Mouse (Mus musculus) small intestine, adult 2 months (tissue): ENCODE measurements around the gene Efcab5. TPM values are rescaled to one million over a fixed set of nuclear protein-coding genes. Genes with fewer than 3 reads are reported as not detected.
A peak's percentile ranks its signal among the peaks of the same experiment; 100 is the strongest.
"Not testable (repeated sequence)": the region's sequence is repeated elsewhere in the genome, so short reads cannot be mapped to it uniquely, and the experiment has no call there.

Experiments
- H3K27ac ChIP-seq: fragments of 200-500 bp; 2 replicates; pipeline ENCODE4 v1.5.1; 2012; ENCODE audit warnings: low read depth, low read length, control low read depth, inconsistent platforms; ENCODE audit not compliant: insufficient read depth
- H3K27me3 ChIP-seq: fragments of 200-500 bp; 2 replicates; pipeline ENCODE4 v1.6.1; 2012; ENCODE audit warnings: mild to moderate bottlenecking, moderate library complexity, low read length, inconsistent platforms; ENCODE audit not compliant: control insufficient read depth, insufficient read depth
- H3K36me3 ChIP-seq: fragments of 200-500 bp; 2 replicates; pipeline ENCODE4 v1.6.1; 2012; ENCODE audit warnings: mild to moderate bottlenecking, low read length, control low read depth, inconsistent platforms; ENCODE audit not compliant: control insufficient read depth, insufficient read depth
- H3K4me1 ChIP-seq: fragments of 200-500 bp; 2 replicates; pipeline ENCODE4 v1.6.1; 2012; ENCODE audit warnings: low read length, inconsistent platforms, mixed read lengths; ENCODE audit not compliant: control insufficient read depth, insufficient read depth, insufficient read length
- H3K4me3 ChIP-seq: fragments of 200-500 bp; 2 replicates; pipeline ENCODE4 v1.5.1; 2012; ENCODE audit warnings: low read depth, mild to moderate bottlenecking, control low read depth, inconsistent platforms, low read length, moderate library complexity
- CTCF ChIP-seq: fragments of 200-500 bp; IDR thresholded peaks from 2 replicates; pipeline ENCODE4 v1.5.1; 2012; ENCODE audit warnings: low read depth, mild to moderate bottlenecking, control low read depth, inconsistent platforms, low read length, moderate library complexity, mixed read lengths; ENCODE audit not compliant: insufficient replicate concordance, insufficient read length; ENCODE audit errors: extremely low read depth
- POLR2A ChIP-seq: fragments of 200-500 bp; IDR thresholded peaks from 2 replicates; pipeline ENCODE4 v1.6.1; 2012; ENCODE audit warnings: low read depth, mild to moderate bottlenecking, control low read depth, inconsistent platforms, low read length, moderate library complexity
- WGBS: fragments of 180-500 bp; shearing (Covaris S2); methylation state at CpG from one replicate; pipeline ENCODE4 v1.1.7; 2018; 5-methylcytosine and 5-hydroxymethylcytosine counted together
- polyA plus RNA-seq: library from polyadenylated mRNA; depleted of rRNA; stranded (reverse); fragments of >200 nt; gene quantifications from 2 replicates; pipeline ENCODE4 v1.2.3, GENCODE M21; 2012

Efcab5 gene
- polyA plus RNA-seq, 1 experiment, result 1.1 TPM

DNA sequence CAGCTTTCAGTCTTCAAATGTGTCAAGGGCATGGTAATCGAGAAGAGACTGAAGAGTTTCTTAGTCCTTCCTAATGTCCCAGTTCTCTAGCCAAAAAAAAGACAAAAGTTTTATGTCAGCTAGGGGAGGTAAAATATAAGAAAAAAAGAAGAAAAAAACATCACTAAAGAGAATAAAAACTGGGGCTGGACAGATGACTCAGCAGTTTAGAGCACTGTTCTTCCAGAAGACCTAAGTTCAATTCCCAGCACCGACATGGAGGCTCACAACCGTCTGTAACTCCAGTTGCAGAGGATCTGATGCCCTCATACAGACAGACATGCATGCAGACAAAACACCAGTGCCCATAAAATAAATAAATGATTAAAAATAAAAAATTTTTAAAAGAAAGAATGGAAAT, 60.2 kb downstream of the Efcab5 start:
- WGBS, result 90% methylated on average over 3 of the region's 3 CpGs
- no peak overlapping the region for H3K4me3 ChIP-seq
- TF ChIP-seq CTCF, result no peak
- no peak for TF ChIP-seq POLR2A
- H3K36me3 ChIP-seq, result no peaks in the 10 kb centered on the region
- H3K27ac ChIP-seq, result no peak overlapping the region
- H3K27me3 ChIP-seq, result no peaks in the 10 kb centered on the region
- no peaks in the 10 kb centered on the region for H3K4me1 ChIP-seq

DNA sequence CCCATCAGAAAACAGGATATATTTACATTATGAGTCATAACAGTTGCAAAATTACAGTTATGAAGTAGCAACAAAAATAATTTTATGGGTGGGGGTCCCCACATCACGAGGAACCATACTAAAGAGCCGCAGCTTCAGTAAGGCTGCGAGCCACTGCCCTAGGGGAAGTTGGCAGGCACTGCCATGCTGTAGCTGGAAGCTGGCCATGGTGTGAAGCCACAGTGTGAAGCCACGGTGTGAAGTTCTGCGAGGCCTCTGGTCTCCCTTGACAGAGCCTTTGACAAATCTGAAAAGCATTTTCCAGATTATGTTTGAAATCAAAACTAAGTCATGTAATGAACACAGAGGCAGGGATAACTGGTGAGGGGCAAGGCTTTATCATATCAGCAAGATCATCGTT, 77.6 kb downstream of the Efcab5 start:
- WGBS, result 69% methylated on average over 6 of the region's 6 CpGs
- Histone ChIP-seq H3K27ac (no peak overlapping the region), H3K4me1 (no peaks in the 10 kb centered on the region), H3K27me3 (no peaks in the 10 kb centered on the region), H3K36me3 (no peaks in the 10 kb centered on the region), H3K4me3 (no peak overlapping the region)
- TF ChIP-seq CTCF (no peak), POLR2A (no peak)

DNA sequence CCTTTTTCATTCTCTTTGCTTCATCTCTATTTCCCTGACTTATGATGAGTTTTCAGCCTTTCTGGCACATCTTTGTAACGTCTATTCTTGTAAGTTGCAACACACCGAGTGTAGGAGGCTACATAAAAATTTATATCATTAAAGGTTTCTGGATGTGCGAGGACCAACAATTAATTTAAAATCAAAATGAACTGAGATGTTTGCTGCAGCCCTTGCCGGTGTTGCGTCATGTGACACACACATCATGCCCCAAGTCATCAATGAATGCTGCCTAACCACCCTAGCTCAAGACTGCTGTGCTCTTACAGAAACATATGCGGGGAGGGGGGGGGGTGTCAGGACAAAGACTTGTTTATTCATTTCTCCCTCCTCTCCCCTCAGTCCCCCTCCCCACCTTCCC, 80.3 kb downstream of the Efcab5 start:
- no peaks in the 10 kb centered on the region for H3K4me1 ChIP-seq
- TF ChIP-seq CTCF, result no peak
- no peak for TF ChIP-seq POLR2A
- H3K36me3 ChIP-seq, result no peaks in the 10 kb centered on the region
- no peak overlapping the region for H3K27ac ChIP-seq
- no peak overlapping the region for H3K4me3 ChIP-seq
- H3K27me3 ChIP-seq, result no peaks in the 10 kb centered on the region
- 92% methylated on average over 6 of the region's 6 CpGs for WGBS

DNA sequence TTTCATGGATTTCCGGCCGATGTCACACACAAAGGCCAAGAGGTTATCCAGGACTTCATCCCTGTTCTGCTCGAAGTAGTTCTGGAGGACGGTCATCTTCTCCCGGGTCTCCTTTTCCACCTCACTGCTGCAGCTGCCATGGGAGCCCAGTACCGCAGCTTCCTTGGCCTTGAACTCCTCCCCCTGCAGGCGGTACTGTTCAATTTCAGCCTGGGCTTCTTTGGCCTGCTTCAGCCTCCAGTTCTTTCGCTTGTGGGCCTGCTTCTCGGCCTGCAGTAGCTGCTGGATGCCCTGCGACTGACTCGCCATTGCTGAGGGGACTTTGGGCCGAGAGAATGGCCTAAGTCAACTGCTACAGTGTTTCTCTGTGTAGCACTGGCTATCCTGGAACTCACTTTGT, 80.9 kb downstream of the Efcab5 start:
- H3K27me3 ChIP-seq, H3K4me3 ChIP-seq, H3K27ac ChIP-seq, H3K36me3 ChIP-seq, H3K4me1 ChIP-seq: not testable (repeated sequence)
- 88% methylated on average over 12 of the region's 12 CpGs for WGBS

DNA sequence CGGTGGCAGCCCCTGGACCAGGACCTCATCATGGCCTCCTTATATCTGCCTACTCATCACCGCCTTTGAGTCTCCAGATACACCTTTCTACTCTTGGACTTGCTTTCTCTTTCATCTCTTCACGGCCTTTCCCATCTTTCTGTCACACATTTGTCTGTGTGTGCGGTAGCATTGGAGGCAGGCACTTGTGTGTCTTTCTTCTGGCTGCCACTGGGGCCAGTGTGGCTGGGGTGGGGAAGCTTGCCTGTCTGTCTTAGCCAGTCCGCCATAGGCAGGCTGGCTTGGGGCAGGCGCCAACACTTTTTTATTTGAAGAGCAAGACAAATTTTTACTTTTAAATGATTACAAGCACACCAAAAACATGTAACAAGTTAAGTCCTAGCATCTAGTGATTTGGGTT, 81.8 kb downstream of the Efcab5 start:
- Histone ChIP-seq H3K27ac (no peak overlapping the region), H3K36me3 (no peaks in the 10 kb centered on the region), H3K4me3 (no peak overlapping the region), H3K27me3 (no peaks in the 10 kb centered on the region), H3K4me1 (peaks cover 2% of the 10 kb centered on the region; the same call in 1 of the 2 replicates)
- WGBS, result 94% methylated on average over 6 of the region's 6 CpGs
- TF ChIP-seq CTCF (no peak), POLR2A (no peak)

DNA sequence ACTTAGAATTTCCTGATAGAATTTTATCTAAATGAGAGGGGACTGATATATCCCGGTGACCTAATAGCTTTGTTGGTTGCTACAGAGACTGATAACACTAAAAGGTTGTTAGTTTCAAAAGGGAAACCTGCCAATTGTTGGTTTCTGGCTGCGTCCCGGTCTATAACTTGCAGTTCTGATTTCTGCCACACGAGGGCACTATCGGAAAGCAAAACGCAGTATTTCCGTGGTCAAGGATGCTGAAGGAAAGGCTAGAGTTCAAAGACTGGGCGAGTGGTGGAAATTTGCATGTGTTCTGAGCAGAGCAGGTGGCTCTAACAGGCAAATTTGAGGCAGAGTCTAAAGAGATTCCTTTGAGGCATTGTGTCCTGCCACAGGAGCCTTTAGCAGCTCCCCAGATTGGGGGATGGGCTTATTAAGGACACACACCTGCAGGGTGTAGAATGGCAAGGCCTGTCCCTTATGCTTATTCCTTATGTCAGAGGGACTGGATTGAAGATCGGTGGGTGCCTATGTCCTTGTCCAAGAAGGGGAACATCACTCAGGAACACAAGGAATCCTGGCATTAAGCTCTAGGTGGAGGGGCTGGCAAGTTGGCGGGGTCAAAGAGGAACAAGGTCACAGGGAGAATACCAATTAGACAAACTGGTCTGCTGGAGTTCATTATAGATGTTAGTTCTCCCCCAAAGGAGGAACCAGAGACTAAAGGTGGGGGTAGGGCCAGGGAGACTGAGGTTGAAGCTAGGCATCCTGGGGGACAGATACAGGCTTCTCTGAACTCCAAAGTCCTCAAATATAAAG, 88.4 kb downstream of the Efcab5 start:
- Histone ChIP-seq H3K27ac (no peak overlapping the region), H3K4me3 (no peak overlapping the region), H3K27me3 (no peaks in the 10 kb centered on the region), H3K4me1 (peaks cover 4% of the 10 kb centered on the region; the same call in 1 of the 2 replicates), H3K36me3 (no peaks in the 10 kb centered on the region)
- WGBS, result 13% methylated on average over 10 of the region's 10 CpGs
- TF ChIP-seq POLR2A (no peak), CTCF (peak; percentile 69; the same call in 1 of the 2 replicates)

DNA sequence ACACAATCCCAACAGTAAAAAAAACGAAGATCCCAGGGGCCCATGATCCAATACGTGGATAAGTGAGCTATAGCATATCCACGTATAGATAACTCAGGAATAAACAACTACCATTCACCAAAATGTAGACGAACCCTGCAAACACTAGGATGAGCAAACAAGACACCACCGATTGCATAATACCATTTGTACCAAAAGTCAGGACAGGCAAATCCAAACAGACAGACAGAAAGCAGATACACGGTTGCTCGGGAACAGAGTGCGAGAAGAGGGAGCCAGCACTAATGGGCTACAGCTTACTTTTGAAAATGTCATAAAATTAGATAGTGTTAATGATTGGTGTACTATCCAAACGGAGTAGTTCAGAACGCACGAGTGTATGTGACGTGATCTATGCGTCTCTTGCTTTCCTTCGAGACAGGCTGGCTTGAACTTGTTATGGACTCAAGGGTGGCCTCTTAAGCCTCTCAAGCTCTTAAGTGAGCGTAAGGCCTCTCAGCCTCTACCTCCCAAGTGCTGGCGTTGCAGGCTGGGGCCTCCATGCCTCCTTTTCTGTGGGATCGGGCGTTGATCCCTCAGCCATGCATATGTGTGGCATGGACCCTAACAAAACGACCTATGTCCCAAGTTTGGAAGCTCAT, 90.3 kb downstream of the Efcab5 start:
- H3K4me3 ChIP-seq, result no peak overlapping the region
- TF ChIP-seq POLR2A, result no peak
- TF ChIP-seq CTCF, result no peak
- H3K27ac ChIP-seq, result no peak overlapping the region
- no peaks in the 10 kb centered on the region for H3K27me3 ChIP-seq
- peaks cover 4% of the 10 kb centered on the region; the same call in 1 of the 2 replicates for H3K4me1 ChIP-seq
- H3K36me3 ChIP-seq, result no peaks in the 10 kb centered on the region
- WGBS, result 79% methylated on average over 19 of the region's 19 CpGs

DNA sequence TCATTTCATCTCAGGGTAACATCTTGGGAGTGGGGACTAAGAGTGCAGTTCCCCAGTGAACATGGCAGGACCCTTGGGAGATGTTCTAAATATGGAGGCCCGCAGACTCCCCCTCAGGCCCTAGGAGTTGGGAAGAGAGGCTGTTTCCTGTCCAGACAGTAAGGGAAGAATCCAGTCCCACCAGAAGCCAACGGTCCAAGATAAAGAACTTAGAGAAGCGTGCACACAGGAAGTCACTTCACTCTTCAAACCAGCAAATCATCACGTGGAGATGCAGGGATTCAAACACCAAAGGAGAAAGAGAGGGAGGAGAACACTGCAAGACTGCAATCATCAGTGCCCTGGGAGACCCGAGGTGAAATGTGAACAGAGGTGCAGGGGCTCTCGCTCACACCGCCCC, 91.8 kb downstream of the Efcab5 start:
- Histone ChIP-seq H3K27me3 (no peaks in the 10 kb centered on the region), H3K4me1 (peaks cover 2% of the 10 kb centered on the region; the same call in 1 of the 2 replicates), H3K27ac (no peak overlapping the region), H3K4me3 (no peak overlapping the region), H3K36me3 (no peaks in the 10 kb centered on the region)
- TF ChIP-seq POLR2A (no peak), CTCF (no peak)
- WGBS, result 69% methylated on average over 7 of the region's 7 CpGs
